Mouse (Mus musculus): ENCODE measurements around the gene Dhx15. TPM values are rescaled to one million over a fixed set of nuclear protein-coding genes. Genes with fewer than 3 reads are reported as not detected.

Dhx15 gene
- polyA plus RNA-seq, 1 experiment from 2014 or later, result 62.6 TPM

GRCm38 (mm10) chr5:52168468-52168867 lies 21.8 kb downstream of the Dhx15 start:
- no peak for ATAC-seq
- Histone ChIP-seq H3K27me3 (replicated peaks; ENCODE audit: insufficient read depth, low read length) (no peaks in the 10 kb centered on the region), H3K9ac (replicated peaks; ENCODE audit: low read depth) (no peak overlapping the region), H3K4me2 (replicated peaks; ENCODE audit: low read depth, low read length) (no peak overlapping the region), H3K27ac (ENCODE audit: low read length) (no peak overlapping the region), H3K36me3 (ENCODE audit: insufficient read depth, low read length) (peaks cover 12% of the 10 kb centered on the region), H3K4me1 (ENCODE audit: insufficient read depth, low read depth, low read length) (no peaks in the 10 kb centered on the region), H3K4me3 (ENCODE audit: low read depth, low read length) (no peak overlapping the region), H3K9me3 (ENCODE audit: low read length) (no peaks in the 10 kb centered on the region)
- peak; percentile 61 for DNase-seq (ENCODE audit: low spot score)
- WGBS, result 9% methylated on average over 2 of the region's 2 CpGs
- TF ChIP-seq EP300 (IDR thresholded peaks at IDR 0.05), result no peak
- no peak for TF ChIP-seq CTCF (IDR thresholded peaks at IDR 0.05)

- H3K4me1 ChIP-seq (ENCODE audit: insufficient read depth, low read depth, low read length), result no peaks in the 10 kb centered on the region
- H3K9ac ChIP-seq (replicated peaks; ENCODE audit: low read depth), result no peak overlapping the region
- no peak overlapping the region for H3K4me2 ChIP-seq (replicated peaks; ENCODE audit: low read depth, low read length)
- DNase-seq (ENCODE audit: low spot score), result no peak
- WGBS, result 90% methylated on average over 3 of the region's 3 CpGs
- TF ChIP-seq EP300 (IDR thresholded peaks at IDR 0.05), result no peak
- TF ChIP-seq CTCF (IDR thresholded peaks at IDR 0.05), result no peak
- H3K27me3 ChIP-seq (replicated peaks; ENCODE audit: insufficient read depth, low read length), result no peaks in the 10 kb centered on the region
- H3K4me3 ChIP-seq (ENCODE audit: low read depth, low read length), result no peak overlapping the region
- no peak for ATAC-seq
- no peaks in the 10 kb centered on the region for H3K9me3 ChIP-seq (ENCODE audit: low read length)
- no peak overlapping the region for H3K27ac ChIP-seq (ENCODE audit: low read length)
- H3K36me3 ChIP-seq (ENCODE audit: insufficient read depth, low read length), result peaks cover 9% of the 10 kb centered on the region; the same call in 1 of the 2 replicates
These were observed 41.2 kb downstream of the Dhx15 start for GRCm38 (mm10) chr5:52149138-52149537.

GRCm38 (mm10) chr5:52147141-52147540 lies 43.2 kb downstream of the Dhx15 start:
- WGBS, result 48% methylated on average over 4 of the region's 4 CpGs
- H3K27ac ChIP-seq (ENCODE audit: low read length), result no peak overlapping the region
- H3K4me1 ChIP-seq (ENCODE audit: insufficient read depth, low read depth, low read length), result no peaks in the 10 kb centered on the region
- H3K36me3 ChIP-seq (ENCODE audit: insufficient read depth, low read length), result 0 out of 2 replicates have a peak, but pooled peaks cover 5% of the 10 kb centered on the region
- no peaks in the 10 kb centered on the region for H3K9me3 ChIP-seq (ENCODE audit: low read length)
- H3K4me2 ChIP-seq (replicated peaks; ENCODE audit: low read depth, low read length), result no peak overlapping the region
- no peak for ATAC-seq
- H3K9ac ChIP-seq (replicated peaks; ENCODE audit: low read depth), result no peak overlapping the region
- no peaks in the 10 kb centered on the region for H3K27me3 ChIP-seq (replicated peaks; ENCODE audit: insufficient read depth, low read length)
- H3K4me3 ChIP-seq (ENCODE audit: low read depth, low read length), result no peak overlapping the region
- peak; percentile 74 for DNase-seq (ENCODE audit: low spot score)
- no peak for TF ChIP-seq EP300 (IDR thresholded peaks at IDR 0.05)
- no peak for TF ChIP-seq CTCF (IDR thresholded peaks at IDR 0.05)

GRCm38 (mm10) chr5:52145684-52146083 lies 44.6 kb downstream of the Dhx15 start:
- no peak overlapping the region for H3K27ac ChIP-seq (ENCODE audit: low read length)
- TF ChIP-seq CTCF (IDR thresholded peaks at IDR 0.05) (no peak), EP300 (IDR thresholded peaks at IDR 0.05) (no peak)
- no peaks in the 10 kb centered on the region for H3K36me3 ChIP-seq (ENCODE audit: insufficient read depth, low read length)
- no peaks in the 10 kb centered on the region for H3K27me3 ChIP-seq (replicated peaks; ENCODE audit: insufficient read depth, low read length)
- H3K4me1 ChIP-seq (ENCODE audit: insufficient read depth, low read depth, low read length), result no peaks in the 10 kb centered on the region
- ATAC-seq, result no peak; the same call in 1 of the 2 replicates
- H3K4me2 ChIP-seq (replicated peaks; ENCODE audit: low read depth, low read length), result no peak overlapping the region
- no peak overlapping the region for H3K4me3 ChIP-seq (ENCODE audit: low read depth, low read length)
- 70% methylated on average over 6 of the region's 6 CpGs for WGBS
- no peaks in the 10 kb centered on the region for H3K9me3 ChIP-seq (ENCODE audit: low read length)
- DNase-seq (ENCODE audit: low spot score), result no peak
- H3K9ac ChIP-seq (replicated peaks; ENCODE audit: low read depth), result no peak overlapping the region

- no peak for ATAC-seq
- no peaks in the 10 kb centered on the region for H3K9me3 ChIP-seq (ENCODE audit: low read length)
- H3K27me3 ChIP-seq (replicated peaks; ENCODE audit: insufficient read depth, low read length), result no peaks in the 10 kb centered on the region
- H3K36me3 ChIP-seq (ENCODE audit: insufficient read depth, low read length), result no peaks in the 10 kb centered on the region
- no peak overlapping the region for H3K27ac ChIP-seq (ENCODE audit: low read length)
- H3K4me3 ChIP-seq (ENCODE audit: low read depth, low read length), result no peak overlapping the region
- no peak overlapping the region for H3K4me2 ChIP-seq (replicated peaks; ENCODE audit: low read depth, low read length)
- TF ChIP-seq CTCF (IDR thresholded peaks at IDR 0.05) (no peak), EP300 (IDR thresholded peaks at IDR 0.05) (no peak)
- 79% methylated on average over 9 of the region's 9 CpGs for WGBS
- no peaks in the 10 kb centered on the region for H3K4me1 ChIP-seq (ENCODE audit: insufficient read depth, low read depth, low read length)
- no peak overlapping the region for H3K9ac ChIP-seq (replicated peaks; ENCODE audit: low read depth)
- DNase-seq (ENCODE audit: low spot score), result no peak
These were observed 48.4 kb downstream of the Dhx15 start for GRCm38 (mm10) chr5:52141936-52142335.

- Histone ChIP-seq H3K4me3 (ENCODE audit: low read depth, low read length) (no peak overlapping the region), H3K36me3 (ENCODE audit: insufficient read depth, low read length) (no peaks in the 10 kb centered on the region), H3K27me3 (replicated peaks; ENCODE audit: insufficient read depth, low read length) (no peaks in the 10 kb centered on the region), H3K27ac (ENCODE audit: low read length) (peak overlapping the region; percentile 4; the same call in 1 of the 2 replicates), H3K9me3 (ENCODE audit: low read length) (no peaks in the 10 kb centered on the region), H3K9ac (replicated peaks; ENCODE audit: low read depth) (no peak overlapping the region), H3K4me1 (ENCODE audit: insufficient read depth, low read depth, low read length) (no peaks in the 10 kb centered on the region), H3K4me2 (replicated peaks; ENCODE audit: low read depth, low read length) (no peak overlapping the region)
- peak; percentile 71 for ATAC-seq
- WGBS, result 62% methylated on average over 6 of the region's 6 CpGs
- TF ChIP-seq EP300 (IDR thresholded peaks at IDR 0.05) (no peak), CTCF (IDR thresholded peaks at IDR 0.05) (no peak)
- DNase-seq (ENCODE audit: low spot score), result peak; percentile 54
These were observed 51.5 kb downstream of the Dhx15 start for GRCm38 (mm10) chr5:52138819-52139218.

- Histone ChIP-seq H3K27ac (ENCODE audit: low read length) (peak overlapping the region; percentile 4; the same call in 1 of the 2 replicates), H3K9me3 (ENCODE audit: low read length) (no peaks in the 10 kb centered on the region), H3K36me3 (ENCODE audit: insufficient read depth, low read length) (no peaks in the 10 kb centered on the region), H3K4me1 (ENCODE audit: insufficient read depth, low read depth, low read length) (no peaks in the 10 kb centered on the region), H3K9ac (replicated peaks; ENCODE audit: low read depth) (no peak overlapping the region), H3K4me2 (replicated peaks; ENCODE audit: low read depth, low read length) (no peak overlapping the region), H3K27me3 (replicated peaks; ENCODE audit: insufficient read depth, low read length) (no peaks in the 10 kb centered on the region), H3K4me3 (ENCODE audit: low read depth, low read length) (no peak overlapping the region)
- 66% methylated on average over 11 of the region's 11 CpGs for WGBS
- DNase-seq (ENCODE audit: low spot score) (peak; percentile 61), ATAC-seq (peak; percentile 59)
- no peak for TF ChIP-seq EP300 (IDR thresholded peaks at IDR 0.05)
- TF ChIP-seq CTCF (IDR thresholded peaks at IDR 0.05), result no peak
These were observed 52.2 kb downstream of the Dhx15 start for GRCm38 (mm10) chr5:52138134-52138533.

Data from lung, postnatal 0 days (tissue).